Mouse (Mus musculus) kidney, adult 2 months (tissue): ENCODE data around the gene 2610044O15Rik8.

Source experiments
- CTCF ChIP-seq: fragments of 200-500 bp; conservative IDR thresholded peaks from 2 replicates; pipeline ENCODE4 v1.5.1; 2011; ENCODE audit warnings: low read depth, mild to moderate bottlenecking, control low read depth, low read length, moderate library complexity, mixed read lengths; ENCODE audit not compliant: insufficient read depth, insufficient read length
- POLR2A ChIP-seq: fragments of 200-500 bp; IDR thresholded peaks from one replicate; pipeline ENCODE4 v1.6.1; 2011; ENCODE audit warnings: low read depth, low read length, control low read depth

GRCm38 (mm10) chr8:129234027-129234733 lies at the start of gene 2610044O15Rik8:
- TF ChIP-seq POLR2A = no peak
- no peak for TF ChIP-seq CTCF
